Mouse (Mus musculus) midbrain, embryonic 11.5 days (tissue): ENCODE data around the gene Pnpla2. TPM values are rescaled to one million over a fixed set of nuclear protein-coding genes. Genes with fewer than 3 reads are reported as not detected.

Experiments
- ATAC-seq: fragments of 200-750 bp; cut with Nextera tagmentation; 2 replicates; pipeline ENCODE4 v1.8.0; 2017; ENCODE audit warnings: moderate TSS enrichment, moderate library complexity; ENCODE audit not compliant: low FRiP score
- DNase-seq: peaks from one replicate; pipeline ENCODE4 v3.0.0; 2015; ENCODE audit warnings: low spot score; ENCODE audit errors: missing footprints
- H3K27ac ChIP-seq: fragments of 300-500 bp; sonication (generic); 2 replicates; pipeline ENCODE4 v1.5.1; 2014; ENCODE audit warnings: low read depth, low read length
- H3K27me3 ChIP-seq: fragments of 300-500 bp; sonication (generic); 2 replicates; pipeline ENCODE4 v1.6.1; 2014; ENCODE audit warnings: mild to moderate bottlenecking, low read length, moderate library complexity, mixed read lengths; ENCODE audit not compliant: control insufficient read depth, insufficient read depth
- H3K36me3 ChIP-seq: fragments of 300-500 bp; sonication (generic); 2 replicates; pipeline ENCODE4 v1.6.1; 2014; ENCODE audit warnings: mild to moderate bottlenecking, low read length, moderate library complexity, mixed read lengths; ENCODE audit not compliant: control insufficient read depth, insufficient read depth
- H3K4me1 ChIP-seq: fragments of 300-500 bp; sonication (generic); 2 replicates; pipeline ENCODE4 v1.6.1; 2014; ENCODE audit warnings: low read length; ENCODE audit not compliant: control insufficient read depth, insufficient read depth
- H3K4me2 ChIP-seq: fragments of 300-500 bp; sonication (generic); 2 replicates; pipeline ENCODE4 v1.6.1; 2014; ENCODE audit warnings: mild to moderate bottlenecking, moderate library complexity
- H3K4me3 ChIP-seq: fragments of 300-500 bp; sonication (generic); 2 replicates; pipeline ENCODE4 v1.5.1; 2014; ENCODE audit warnings: low read depth, low read length
- H3K9ac ChIP-seq: fragments of 300-500 bp; sonication (generic); 2 replicates; pipeline ENCODE4 v1.6.1; 2014; ENCODE audit warnings: low read length
- H3K9me3 ChIP-seq: fragments of 300-500 bp; sonication (generic); 2 replicates; pipeline ENCODE4 v1.6.1; 2016; ENCODE audit warnings: low read length; ENCODE audit not compliant: control insufficient read depth
- WGBS: fragments of 180-500 bp; shearing (Covaris S2); extraction: QIAGEN DNeasy Blood & Tissue Kit; methylation state at CpG from one replicate; pipeline ENCODE4 v1.1.7; 2014; 5-methylcytosine and 5-hydroxymethylcytosine counted together
- polyA plus RNA-seq: library from polyadenylated mRNA; unstranded; fragments of >200 nt; fragmentation: Nextera tagmentation; extraction: Ambion mirVana; gene quantifications from 2 replicates; pipeline ENCODE4 v1.2.1, GENCODE M21; 2014

Gene Pnpla2
- polyA plus RNA-seq, 1 experiment from 2014 or later, result 12.7 TPM

- H3K4me2 ChIP-seq, result peak overlapping the region; percentile 93
- no peaks in the 10 kb centered on the region for H3K36me3 ChIP-seq
- WGBS, result 8% methylated on average over 10 of the region's 10 CpGs
- H3K4me3 ChIP-seq, result no peak overlapping the region
- no peaks in the 10 kb centered on the region for H3K9me3 ChIP-seq
- H3K9ac ChIP-seq, result no peak overlapping the region
- DNase-seq (peak; percentile 92), ATAC-seq (peak; percentile 46; the same call in 1 of the 2 replicates)
- peaks cover 19% of the 10 kb centered on the region for H3K27me3 ChIP-seq
- H3K27ac ChIP-seq, result no peak overlapping the region
- peaks cover 15% of the 10 kb centered on the region; the same call in 1 of the 2 replicates for H3K4me1 ChIP-seq
Observed at GRCm38 (mm10) chr7:141480842-141481497, 26.0 kb downstream of the Pnpla2 start.

GRCm38 (mm10) chr7:141481498-141482401, 26.8 kb downstream of the Pnpla2 start:
- under 1% methylated on average over 81 of the region's 81 CpGs for WGBS
- H3K27me3 ChIP-seq, result peaks cover 16% of the 10 kb centered on the region
- ATAC-seq, result peak; percentile 72
- peak overlapping the region; percentile 66 for H3K9ac ChIP-seq
- no peaks in the 10 kb centered on the region for H3K36me3 ChIP-seq
- H3K4me3 ChIP-seq, result peak overlapping the region; percentile 59
- no peaks in the 10 kb centered on the region for H3K9me3 ChIP-seq
- DNase-seq, result peak; percentile 96
- H3K4me1 ChIP-seq, result peaks cover 15% of the 10 kb centered on the region; the same call in 1 of the 2 replicates
- H3K4me2 ChIP-seq, result peak overlapping the region; percentile 93
- H3K27ac ChIP-seq, result no peak overlapping the region; the same call in 1 of the 2 replicates

GRCm38 (mm10) chr7:141482531-141483024, 27.6 kb downstream of the Pnpla2 start:
- no peaks in the 10 kb centered on the region for H3K9me3 ChIP-seq
- peak overlapping the region; percentile 59 for H3K4me3 ChIP-seq
- peak overlapping the region; percentile 66 for H3K9ac ChIP-seq
- WGBS, result 7% methylated on average over 11 of the region's 11 CpGs
- H3K4me2 ChIP-seq, result peak overlapping the region; percentile 93
- H3K4me1 ChIP-seq, result peaks cover 10% of the 10 kb centered on the region; the same call in 1 of the 2 replicates
- DNase-seq (peak; percentile 84), ATAC-seq (no peak)
- H3K27me3 ChIP-seq, result peaks cover 12% of the 10 kb centered on the region
- H3K36me3 ChIP-seq, result no peaks in the 10 kb centered on the region
- no peak overlapping the region for H3K27ac ChIP-seq

GRCm38 (mm10) chr7:141483114-141483653, 28.2 kb downstream of the Pnpla2 start:
- Histone ChIP-seq H3K36me3 (no peaks in the 10 kb centered on the region), H3K9me3 (no peaks in the 10 kb centered on the region), H3K27me3 (peaks cover 11% of the 10 kb centered on the region), H3K4me1 (peaks cover 10% of the 10 kb centered on the region; the same call in 1 of the 2 replicates), H3K27ac (no peak overlapping the region), H3K9ac (no peak overlapping the region), H3K4me2 (no peak overlapping the region; the same call in 1 of the 2 replicates), H3K4me3 (no peak overlapping the region)
- no peak for DNase-seq
- no peak for ATAC-seq
- 81% methylated on average over 5 of the region's 6 CpGs for WGBS

- Histone ChIP-seq H3K4me1 (peaks cover 10% of the 10 kb centered on the region; the same call in 1 of the 2 replicates), H3K36me3 (no peaks in the 10 kb centered on the region), H3K9me3 (no peaks in the 10 kb centered on the region), H3K4me2 (no peak overlapping the region), H3K27ac (no peak overlapping the region), H3K9ac (no peak overlapping the region), H3K4me3 (no peak overlapping the region), H3K27me3 (peaks cover 11% of the 10 kb centered on the region)
- ATAC-seq (no peak), DNase-seq (no peak)
- WGBS, result 79% methylated on average over 5 of the region's 5 CpGs
Observed at GRCm38 (mm10) chr7:141484186-141485120, 29.5 kb downstream of the Pnpla2 start.

- Histone ChIP-seq H3K9me3 (no peaks in the 10 kb centered on the region), H3K4me1 (peaks cover 10% of the 10 kb centered on the region; the same call in 1 of the 2 replicates), H3K27me3 (peaks cover 11% of the 10 kb centered on the region), H3K9ac (no peak overlapping the region), H3K4me2 (no peak overlapping the region), H3K36me3 (no peaks in the 10 kb centered on the region), H3K27ac (no peak overlapping the region), H3K4me3 (no peak overlapping the region)
- DNase-seq, result no peak
- no peak for ATAC-seq
- WGBS, result 74% methylated on average over 2 of the region's 2 CpGs
Observed at GRCm38 (mm10) chr7:141485186-141485585, 30.2 kb downstream of the Pnpla2 start.

- Histone ChIP-seq H3K4me3 (no peak overlapping the region), H3K27ac (no peak overlapping the region), H3K4me1 (peaks cover 10% of the 10 kb centered on the region; the same call in 1 of the 2 replicates), H3K36me3 (no peaks in the 10 kb centered on the region), H3K9me3 (no peaks in the 10 kb centered on the region), H3K4me2 (no peak overlapping the region), H3K9ac (no peak overlapping the region), H3K27me3 (peaks cover 11% of the 10 kb centered on the region)
- WGBS, result 90% methylated on average over 2 of the region's 2 CpGs
- DNase-seq (no peak), ATAC-seq (no peak)
Observed at GRCm38 (mm10) chr7:141485606-141486005, 30.6 kb downstream of the Pnpla2 start.

GRCm38 (mm10) chr7:141486239-141486638, 31.2 kb downstream of the Pnpla2 start:
- Histone ChIP-seq H3K27ac (no peak overlapping the region), H3K4me1 (peaks cover 6% of the 10 kb centered on the region; the same call in 1 of the 2 replicates), H3K36me3 (no peaks in the 10 kb centered on the region), H3K27me3 (peaks cover 11% of the 10 kb centered on the region), H3K9ac (no peak overlapping the region), H3K4me3 (no peak overlapping the region), H3K9me3 (no peaks in the 10 kb centered on the region), H3K4me2 (no peak overlapping the region)
- 93% methylated on average over 1 of the region's 1 CpGs for WGBS
- ATAC-seq (no peak), DNase-seq (no peak)
